Mouse (Mus musculus) stomach, postnatal 0 days (tissue): ENCODE results near the gene Zfp36l2.

Experiments used
- CTCF ChIP-seq: IDR thresholded peaks from 2 replicates; pipeline ENCODE4 v1.5.1; 2016; ENCODE audit warnings: antibody characterized with exemption, low read depth, mild to moderate bottlenecking, moderate library complexity
- EP300 ChIP-seq: optimal IDR thresholded peaks from 2 replicates; pipeline ENCODE3; 2016; ENCODE audit warnings: antibody characterized with exemption

DNA sequence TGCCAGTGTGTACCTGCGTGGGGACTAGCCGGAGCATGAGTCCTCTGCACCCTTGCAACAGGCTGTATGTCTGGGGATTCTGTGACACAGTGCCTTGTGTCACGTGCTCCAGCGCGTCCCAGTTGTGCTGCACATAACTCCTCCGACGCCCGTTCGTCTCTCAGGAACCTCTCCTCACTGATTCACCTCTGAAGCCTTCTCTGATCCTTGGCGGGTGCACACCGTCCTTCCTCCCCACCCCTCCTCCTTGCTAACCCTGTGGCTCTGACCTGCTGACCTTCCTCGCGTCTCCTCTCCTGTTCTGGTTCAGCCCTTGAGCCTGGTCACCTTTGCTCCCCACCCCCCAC, 31.5 kb downstream of the Zfp36l2 start:
- no peak for TF ChIP-seq CTCF
- no peak for TF ChIP-seq EP300
